Mouse (Mus musculus) cortical plate, adult 2 months (tissue): ENCODE data around the gene Gse1.

Experiments
- CTCF ChIP-seq: fragments of 200-500 bp; IDR thresholded peaks from 2 replicates; pipeline ENCODE4 v1.5.1; 2011; ENCODE audit warnings: mild to moderate bottlenecking, control low read depth, low read length; ENCODE audit not compliant: insufficient read depth; ENCODE audit errors: extremely low read depth
- POLR2A ChIP-seq: fragments of 200-500 bp; IDR thresholded peaks from 2 replicates; pipeline ENCODE4 v1.6.1; 2011; ENCODE audit warnings: mild to moderate bottlenecking, low read length, control low read depth; ENCODE audit not compliant: insufficient read depth; ENCODE audit errors: extremely low read depth

DNA sequence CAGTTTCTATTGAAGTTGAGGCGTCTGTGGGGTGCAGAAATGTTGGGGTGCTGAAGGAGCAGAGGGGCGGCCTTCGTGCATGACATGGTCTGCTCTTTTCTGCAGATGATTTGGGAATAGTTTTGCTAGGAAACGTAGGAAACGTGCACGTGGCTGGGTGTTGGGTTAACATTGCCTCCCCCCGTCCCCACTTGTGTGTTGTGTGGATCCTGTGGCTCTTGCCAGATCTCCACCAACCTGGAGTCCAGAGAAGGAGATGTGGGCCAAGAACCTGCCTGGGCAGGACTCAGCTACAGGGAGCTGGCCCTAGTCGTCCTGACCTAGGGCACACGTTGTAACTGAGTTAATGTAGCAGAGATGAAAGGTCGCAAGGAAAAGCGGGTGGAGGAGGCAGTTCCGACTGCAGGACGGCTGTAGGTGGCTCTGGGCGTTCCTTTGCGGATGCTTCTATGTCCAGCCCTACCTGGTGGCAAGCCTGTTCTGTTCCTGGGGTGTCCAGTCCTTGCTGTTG, 261.6 kb downstream of the Gse1 start:
- TF ChIP-seq CTCF (no peak), POLR2A (no peak)
